Mouse (Mus musculus) stomach, postnatal 0 days (tissue): ENCODE measurements around the gene 1700024P04Rik. TPM values are rescaled to one million over a fixed set of nuclear protein-coding genes. Genes with fewer than 3 reads are reported as not detected.
"Not testable (repeated sequence)": the region's sequence is repeated elsewhere in the genome, so short reads cannot be mapped to it uniquely, and the experiment has no call there.

Experiments used
- ATAC-seq: fragments of 200-750 bp; cut with Nextera tagmentation; 2 replicates; pipeline ENCODE4 v1.8.0; 2017; ENCODE audit not compliant: low FRiP score, low TSS enrichment
- DNase-seq: peaks from one replicate; pipeline ENCODE4 v3.0.0-alpha.2; 2016; ENCODE audit warnings: low spot score
- H3K27ac ChIP-seq: fragments of 300-500 bp; sonication (generic); replicated peaks from 2 replicates; pipeline ENCODE4 v1.5.1; 2014; ENCODE audit warnings: mild to moderate bottlenecking, control low read depth
- H3K27me3 ChIP-seq: fragments of 300-500 bp; sonication (generic); 2 replicates; pipeline ENCODE4 v1.6.1; 2014; ENCODE audit warnings: low read length; ENCODE audit not compliant: control insufficient read depth, insufficient read depth
- H3K36me3 ChIP-seq: fragments of 300-500 bp; sonication (generic); 2 replicates; pipeline ENCODE4 v1.6.1; 2014; ENCODE audit warnings: low read length, mixed read lengths; ENCODE audit not compliant: control insufficient read depth, insufficient read depth
- H3K4me1 ChIP-seq: fragments of 300-500 bp; sonication (generic); replicated peaks from 2 replicates; pipeline ENCODE4 v1.6.1; 2014; ENCODE audit warnings: antibody characterized with exemption; ENCODE audit not compliant: control insufficient read depth, insufficient read depth
- H3K4me2 ChIP-seq: fragments of 300-500 bp; sonication (generic); replicated peaks from 2 replicates; pipeline ENCODE4 v1.6.1; 2014; ENCODE audit warnings: low read depth, mild to moderate bottlenecking, control low read depth, moderate library complexity
- H3K4me3 ChIP-seq: fragments of 300-500 bp; sonication (generic); 2 replicates; pipeline ENCODE4 v1.5.1; 2014; ENCODE audit warnings: low read depth, low read length, control low read depth
- H3K9ac ChIP-seq: fragments of 300-500 bp; sonication (generic); 2 replicates; pipeline ENCODE4 v1.6.1; 2014; ENCODE audit warnings: mild to moderate bottlenecking, low read length, control low read depth, mixed read lengths
- H3K9me3 ChIP-seq: fragments of 300-500 bp; sonication (generic); 2 replicates; pipeline ENCODE4 v1.6.1; 2016; ENCODE audit warnings: low read length; ENCODE audit not compliant: control insufficient read depth
- CTCF ChIP-seq: IDR thresholded peaks from 2 replicates; pipeline ENCODE4 v1.5.1; 2016; ENCODE audit warnings: antibody characterized with exemption, low read depth, mild to moderate bottlenecking, moderate library complexity
- EP300 ChIP-seq: optimal IDR thresholded peaks from 2 replicates; pipeline ENCODE3; 2016; ENCODE audit warnings: antibody characterized with exemption
- WGBS: fragments of 180-500 bp; shearing (Covaris S2); extraction: QIAGEN DNeasy Blood & Tissue Kit; methylation state at CpG from one replicate; pipeline ENCODE4 v1.1.7; 2014; 5-methylcytosine and 5-hydroxymethylcytosine counted together
- polyA plus RNA-seq: library from polyadenylated mRNA; unstranded; fragments of >200 nt; fragmentation: Nextera tagmentation; extraction: Ambion mirVana; gene quantifications from 2 replicates; pipeline ENCODE4 v1.2.1, GENCODE M21; 2015

Gene 1700024P04Rik
- polyA plus RNA-seq, 1 experiment from 2014 or later = not detected

GRCm38 (mm10) chr13:99006389-99007099 lies 22.2 kb upstream of the 1700024P04Rik start:
- ATAC-seq = no peak
- Histone ChIP-seq H3K9ac (no peak overlapping the region), H3K36me3 (no peaks in the 10 kb centered on the region), H3K9me3 (0 out of 2 replicates have a peak, but pooled peaks cover 3% of the 10 kb centered on the region), H3K27me3 (no peaks in the 10 kb centered on the region), H3K27ac (no peak overlapping the region), H3K4me2 (no peak overlapping the region), H3K4me3 (no peak overlapping the region), H3K4me1 (no peaks in the 10 kb centered on the region)
- no peak for DNase-seq
- TF ChIP-seq CTCF (no peak), EP300 (no peak)
- 71% methylated on average over 17 of the region's 17 CpGs for WGBS

- H3K9ac ChIP-seq, H3K27ac ChIP-seq, H3K36me3 ChIP-seq, ATAC-seq, H3K27me3 ChIP-seq, H3K4me3 ChIP-seq, H3K4me2 ChIP-seq, H3K4me1 ChIP-seq, DNase-seq, H3K9me3 ChIP-seq: not testable (repeated sequence)
- WGBS = 93% methylated on average over 2 of the region's 2 CpGs
Observed at GRCm38 (mm10) chr13:99001652-99002051, 17.3 kb upstream of the 1700024P04Rik start.

GRCm38 (mm10) chr13:98997025-98997424 lies 12.7 kb upstream of the 1700024P04Rik start:
- no peaks in the 10 kb centered on the region for H3K4me1 ChIP-seq
- no peak for DNase-seq
- no peak overlapping the region for H3K4me3 ChIP-seq
- no peaks in the 10 kb centered on the region for H3K27me3 ChIP-seq
- 57% methylated on average over 5 of the region's 5 CpGs for WGBS
- TF ChIP-seq CTCF (no peak), EP300 (no peak)
- ATAC-seq = no peak
- no peak overlapping the region for H3K4me2 ChIP-seq
- H3K36me3 ChIP-seq = no peaks in the 10 kb centered on the region
- H3K9me3 ChIP-seq = no peaks in the 10 kb centered on the region
- no peak overlapping the region for H3K27ac ChIP-seq
- no peak overlapping the region for H3K9ac ChIP-seq

GRCm38 (mm10) chr13:98977070-98977785 lies 7.1 kb downstream of the 1700024P04Rik start:
- no peak for DNase-seq
- TF ChIP-seq EP300 (no peak), CTCF (0 out of 2 replicates have a peak, but pooled peaks have one; percentile 3)
- Histone ChIP-seq H3K9ac (no peak overlapping the region), H3K4me2 (no peak overlapping the region), H3K4me3 (no peak overlapping the region), H3K36me3 (no peaks in the 10 kb centered on the region), H3K4me1 (no peaks in the 10 kb centered on the region), H3K9me3 (no peaks in the 10 kb centered on the region), H3K27me3 (no peaks in the 10 kb centered on the region), H3K27ac (no peak overlapping the region)
- ATAC-seq = no peak
- WGBS = 87% methylated on average over 4 of the region's 4 CpGs

- not testable (repeated sequence) for H3K4me1 ChIP-seq, H3K4me3 ChIP-seq, ATAC-seq, H3K27ac ChIP-seq, H3K36me3 ChIP-seq, DNase-seq, H3K9me3 ChIP-seq, H3K4me2 ChIP-seq, H3K27me3 ChIP-seq, H3K9ac ChIP-seq
- 61% methylated on average over 3 of the region's 3 CpGs for WGBS
Observed at GRCm38 (mm10) chr13:98976022-98976421, 8.3 kb downstream of the 1700024P04Rik start.

- Histone ChIP-seq H3K27me3 (no peaks in the 10 kb centered on the region), H3K27ac (no peak overlapping the region), H3K4me1 (no peaks in the 10 kb centered on the region), H3K4me2 (no peak overlapping the region), H3K9me3 (no peaks in the 10 kb centered on the region), H3K4me3 (no peak overlapping the region), H3K36me3 (no peaks in the 10 kb centered on the region), H3K9ac (no peak overlapping the region)
- ATAC-seq (no peak), DNase-seq (no peak)
- no peak for TF ChIP-seq CTCF
- 81% methylated on average over 3 of the region's 3 CpGs for WGBS
Observed at GRCm38 (mm10) chr13:98972090-98972489, 12.3 kb downstream of the 1700024P04Rik start.
